ENCODE assay signal across 8 mouse cellular contexts in genomic region chr12:76709795-76710350, GRCm38 (mm10). TPM values are rescaled to one million over a fixed set of nuclear protein-coding genes. Genes with fewer than 3 reads are reported as not detected.
DNase-seq lines count a peak whose midpoint lies in the region; ATAC-seq and TF ChIP-seq lines count a peak whose summit lies in the region.

No protein-coding gene starts in this region.

- peak; percentile 77 for ATAC-seq in forebrain, embryonic 11.5 days (replicated peaks; ENCODE audit: low FRiP score)
- peak; percentile 90 for ATAC-seq in heart, embryonic 16.5 days (replicated peaks; ENCODE audit: extremely low read depth, insufficient read depth, low FRiP score)
- ATAC-seq in liver, embryonic 16.5 days (ENCODE audit: low read depth), result peak; percentile 94
- ATAC-seq in neural tube, embryonic 11.5 days (ENCODE audit: insufficient read depth, low FRiP score, low TSS enrichment), result peak; percentile 77
- ATAC-seq in stomach, embryonic 16.5 days (ENCODE audit: insufficient read depth, low FRiP score), result peak; percentile 80

- TF ChIP-seq EP300 in CH12.LX (IDR thresholded peaks at IDR 0.05; ENCODE audit: low read length), result no peak

- 0 out of 2 replicates have a peak overlapping the region, but pooled peaks have one; percentile 3 for H3K9ac ChIP-seq in CH12.LX (ENCODE audit: insufficient read depth, low read depth)
- peak overlapping the region; percentile 69 for H3K9ac ChIP-seq in forebrain, embryonic 11.5 days (ENCODE audit: low read length)
- H3K9ac ChIP-seq in heart, embryonic 16.5 days (ENCODE audit: low read length), result peak overlapping the region; percentile 89
- peak overlapping the region; percentile 98 for H3K9ac ChIP-seq in liver, embryonic 16.5 days (ENCODE audit: low read depth, low read length)
- H3K9ac ChIP-seq in neural tube, embryonic 11.5 days (ENCODE audit: low read length), result peak overlapping the region; percentile 62
- H3K9ac ChIP-seq in stomach, embryonic 16.5 days (ENCODE audit: low read length), result peak overlapping the region; percentile 71

- H3K79me2 ChIP-seq in CH12.LX (replicated peaks; ENCODE audit: control insufficient read depth, extremely low read depth, insufficient read depth, poor library complexity, severe bottlenecking), result no peaks in the 10 kb centered on the region

- H3K9me3 ChIP-seq in CH12.LX (replicated peaks; ENCODE audit: low read length), result no peaks in the 10 kb centered on the region
- no peaks in the 10 kb centered on the region for H3K9me3 ChIP-seq in forebrain, embryonic 11.5 days (ENCODE audit: control insufficient read depth, low read length)
- H3K9me3 ChIP-seq in heart, embryonic 16.5 days (replicated peaks; ENCODE audit: control insufficient read depth, low read length), result no peaks in the 10 kb centered on the region
- no peaks in the 10 kb centered on the region for H3K9me3 ChIP-seq in liver, embryonic 16.5 days (replicated peaks; ENCODE audit: control insufficient read depth, low read length)
- no peaks in the 10 kb centered on the region for H3K9me3 ChIP-seq in neural tube, embryonic 11.5 days (ENCODE audit: control insufficient read depth, low read length)
- no peaks in the 10 kb centered on the region for H3K9me3 ChIP-seq in stomach, embryonic 16.5 days (replicated peaks; ENCODE audit: control insufficient read depth, low read length)

- in situ Hi-C loops in CH12.LX (cut with MboI; ENCODE audit: low pct_ligation_motif_present, low pct_unique_long_range_greater_than_20kb, low sequenced_read_pairs), result loop anchor here (25.0 kb wide), 1 partner anchor 223 kb away; no protein-coding TSS in a partner anchor

- TF ChIP-seq RAD21 in CH12.LX (IDR thresholded peaks at IDR 0.05; ENCODE audit: low read depth, low read length), result no peak

- dilution Hi-C loops in CH12.LX (cut with MboI; ENCODE audit: extremely low pct_ligation_motif_present, extremely low pct_unique_long_range_greater_than_20kb, low sequenced_read_pairs), result no loop called here

- TF ChIP-seq POLR2A in CH12.LX (IDR thresholded peaks at IDR 0.05; ENCODE audit: low read depth, low read length), result no peak

- peaks cover 0 to 3% of the 10 kb centered on the region in 2 experiments; a peak in 1 of 4 replicates for H3K4me1 ChIP-seq in CH12.LX (ENCODE audit: control insufficient read depth in 1 of 2, insufficient read depth in 2 of 2)
- H3K4me1 ChIP-seq in forebrain, embryonic 11.5 days (replicated peaks; ENCODE audit: control insufficient read depth, insufficient read depth, low read length), result peaks cover 7% of the 10 kb centered on the region
- H3K4me1 ChIP-seq in heart, embryonic 16.5 days (ENCODE audit: control insufficient read depth, insufficient read depth, low read length), result peaks cover 19% of the 10 kb centered on the region
- H3K4me1 ChIP-seq in liver, embryonic 16.5 days (ENCODE audit: control insufficient read depth, low read depth, low read length), result peaks cover 37% of the 10 kb centered on the region
- H3K4me1 ChIP-seq in neural tube, embryonic 11.5 days (ENCODE audit: control insufficient read depth, insufficient read depth, low read length), result 0 out of 2 replicates have a peak, but pooled peaks cover 6% of the 10 kb centered on the region
- peaks cover 13% of the 10 kb centered on the region for H3K4me1 ChIP-seq in stomach, embryonic 16.5 days (ENCODE audit: control insufficient read depth, insufficient read depth, low read length)

- peak overlapping the region; percentile 82 for H3K4me2 ChIP-seq in CH12.LX (ENCODE audit: insufficient read depth, low read depth, poor library complexity, severe bottlenecking)
- H3K4me2 ChIP-seq in forebrain, embryonic 11.5 days (ENCODE audit: low read depth, low read length, severe bottlenecking), result peak overlapping the region; percentile 100
- H3K4me2 ChIP-seq in heart, embryonic 16.5 days (ENCODE audit: low read depth, low read length), result peak overlapping the region; percentile 98
- H3K4me2 ChIP-seq in liver, embryonic 16.5 days (ENCODE audit: low read depth, low read length), result peak overlapping the region; percentile 96
- peak overlapping the region; percentile 100 for H3K4me2 ChIP-seq in neural tube, embryonic 11.5 days (ENCODE audit: low read depth)
- peak overlapping the region; percentile 100 for H3K4me2 ChIP-seq in stomach, embryonic 16.5 days (ENCODE audit: low read depth, low read length)

- H3K36me3 ChIP-seq in CH12.LX (replicated peaks in 1 of 2; ENCODE audit: control insufficient read depth in 1 of 2, insufficient read depth in 1 of 2, low read length in 1 of 2), result no peaks in the 10 kb centered on the region
- H3K36me3 ChIP-seq in forebrain, embryonic 11.5 days (ENCODE audit: control insufficient read depth, insufficient read depth, low read length), result no peaks in the 10 kb centered on the region
- no peaks in the 10 kb centered on the region for H3K36me3 ChIP-seq in heart, embryonic 16.5 days (ENCODE audit: control insufficient read depth, insufficient read depth)
- H3K36me3 ChIP-seq in liver, embryonic 16.5 days (ENCODE audit: control insufficient read depth, insufficient read depth), result no peaks in the 10 kb centered on the region; the same call in 1 of the 2 replicates
- H3K36me3 ChIP-seq in neural tube, embryonic 11.5 days (ENCODE audit: control insufficient read depth, insufficient read depth, low read length), result no peaks in the 10 kb centered on the region
- H3K36me3 ChIP-seq in stomach, embryonic 16.5 days (ENCODE audit: control insufficient read depth, insufficient read depth, low read length), result no peaks in the 10 kb centered on the region

- H3K4me3 ChIP-seq in CH12.LX (replicated peaks in 1 of 3; ENCODE audit: low read depth in 2 of 3, low read length in 2 of 3, poor library complexity in 1 of 3), result peak overlapping the region; percentile 25 to 58 (median 54)
- peak overlapping the region; percentile 68 for H3K4me3 ChIP-seq in forebrain, embryonic 11.5 days (ENCODE audit: low read depth, low read length)
- H3K4me3 ChIP-seq in heart, embryonic 16.5 days (ENCODE audit: low read length), result peak overlapping the region; percentile 90
- H3K4me3 ChIP-seq in liver, embryonic 16.5 days (ENCODE audit: low read depth, low read length), result peak overlapping the region; percentile 89
- peak overlapping the region; percentile 66 for H3K4me3 ChIP-seq in neural tube, embryonic 11.5 days (ENCODE audit: low read depth, low read length)
- peak overlapping the region; percentile 69 for H3K4me3 ChIP-seq in stomach, embryonic 16.5 days (replicated peaks; ENCODE audit: low read length)

- no peak overlapping the region for H3K27ac ChIP-seq in CH12.LX (ENCODE audit: insufficient read depth, low read depth)
- H3K27ac ChIP-seq in forebrain, embryonic 11.5 days (ENCODE audit: low read depth, low read length), result no peak overlapping the region
- peak overlapping the region; percentile 97 for H3K27ac ChIP-seq in heart, embryonic 16.5 days (ENCODE audit: low read length)
- H3K27ac ChIP-seq in liver, embryonic 16.5 days (ENCODE audit: low read length), result peak overlapping the region; percentile 96
- no peak overlapping the region for H3K27ac ChIP-seq in neural tube, embryonic 11.5 days (ENCODE audit: low read depth, low read length)
- no peak overlapping the region for H3K27ac ChIP-seq in stomach, embryonic 16.5 days (ENCODE audit: low read length)

- WGBS in forebrain, embryonic 11.5 days, result 2% methylated on average over 41 of the region's 55 CpGs
- WGBS in heart, embryonic 16.5 days, result under 1% methylated on average over 51 of the region's 55 CpGs
- WGBS in liver, embryonic 16.5 days (ENCODE audit: insufficient replicate concordance), result under 1% methylated on average over 51 of the region's 55 CpGs
- WGBS in neural tube, embryonic 11.5 days, result 1% methylated on average over 51 of the region's 55 CpGs
- WGBS in stomach, embryonic 16.5 days, result under 1% methylated on average over 48 of the region's 55 CpGs

- H3K27me3 ChIP-seq in CH12.LX (replicated peaks), result peaks cover 71% of the 10 kb centered on the region
- H3K27me3 ChIP-seq in forebrain, embryonic 11.5 days (ENCODE audit: control insufficient read depth, insufficient read depth, low read length), result peaks cover 37% of the 10 kb centered on the region
- peaks cover 21% of the 10 kb centered on the region for H3K27me3 ChIP-seq in heart, embryonic 16.5 days (ENCODE audit: control insufficient read depth, insufficient read depth, low read length)
- peaks cover 10% of the 10 kb centered on the region for H3K27me3 ChIP-seq in liver, embryonic 16.5 days (ENCODE audit: control insufficient read depth, insufficient read depth, low read depth, low read length)
- peaks cover 39% of the 10 kb centered on the region for H3K27me3 ChIP-seq in neural tube, embryonic 11.5 days (ENCODE audit: control insufficient read depth, insufficient read depth, low read length)
- H3K27me3 ChIP-seq in stomach, embryonic 16.5 days (ENCODE audit: control insufficient read depth, insufficient read depth, low read length), result peaks cover 25% of the 10 kb centered on the region

- DNase-seq in CH12.LX (ENCODE audit: extremely low read depth), result peak; percentile 27
- DNase-seq in brain, embryonic 18.5 days (ENCODE audit: low read depth, low spot score), result peak; percentile 20
- peak; percentile 83 for DNase-seq in forebrain, embryonic 11.5 days (ENCODE audit: low spot score)
- peak; percentile 74 for DNase-seq in kidney, postnatal 14 days
- DNase-seq in neural tube, embryonic 11.5 days (ENCODE audit: low spot score), result peak; percentile 51

- no peak for TF ChIP-seq CTCF in CH12.LX (conservative IDR thresholded peaks at IDR 0.05 in 1 of 2, IDR thresholded peaks at IDR 0.05 in 1 of 2; ENCODE audit: low read depth in 2 of 2, low read length in 2 of 2)

RNA-seq across cellular contexts. Expression of gene Sptb, which starts 0.5 kb away (rescaled TPM):
- total RNA-seq in CH12.LX (2012; rRNA removed) (0.04 and 0.08 TPM in 2 replicates), CH12.LX (2014; rRNA removed) (0.01 and 0.03 TPM in 2 replicates)
- polyA plus RNA-seq in CH12.LX (2012; ENCODE audit: insufficient read length, low read depth), result 0.04 and 0.08 TPM in 2 replicates
- 4.8 and 5.9 TPM in 2 replicates for polyA plus RNA-seq in forebrain, embryonic 11.5 days (2014; fragmentation: Nextera tagmentation; extraction: Ambion mirVana)
- 6.0 and 7.7 TPM in 2 replicates for polyA plus RNA-seq in heart, embryonic 16.5 days (2015; fragmentation: Nextera tagmentation; extraction: Ambion mirVana)
- 66.5 and 77.6 TPM in 2 replicates for polyA plus RNA-seq in liver, embryonic 16.5 days (2015; fragmentation: Nextera tagmentation; extraction: Ambion mirVana)
- polyA plus RNA-seq in neural tube, embryonic 11.5 days (2014; fragmentation: Nextera tagmentation; extraction: Ambion mirVana), result 3.7 and 4.1 TPM in 2 replicates
- polyA plus RNA-seq in stomach, embryonic 16.5 days (2015; fragmentation: Nextera tagmentation; extraction: Ambion mirVana), result 2.9 and 4.3 TPM in 2 replicates

RNA-seq across cellular contexts. Expression of gene Churc1, which starts 55.5 kb away (rescaled TPM):
- total RNA-seq in CH12.LX (2012; rRNA removed), result 87.1 and 92.0 TPM in 2 replicates
- total RNA-seq in CH12.LX (2014; rRNA removed), result 139 and 160 TPM in 2 replicates
- polyA plus RNA-seq in CH12.LX (2012; ENCODE audit: insufficient read length, low read depth), result 48.9 and 52.0 TPM in 2 replicates
- polyA plus RNA-seq in forebrain, embryonic 11.5 days (2014; fragmentation: Nextera tagmentation; extraction: Ambion mirVana), result 88.7 and 91.3 TPM in 2 replicates
- polyA plus RNA-seq in heart, embryonic 16.5 days (2015; fragmentation: Nextera tagmentation; extraction: Ambion mirVana), result 199 and 218 TPM in 2 replicates
- polyA plus RNA-seq in liver, embryonic 16.5 days (2015; fragmentation: Nextera tagmentation; extraction: Ambion mirVana), result 67.7 and 70.1 TPM in 2 replicates
- 104 and 105 TPM in 2 replicates for polyA plus RNA-seq in neural tube, embryonic 11.5 days (2014; fragmentation: Nextera tagmentation; extraction: Ambion mirVana)
- polyA plus RNA-seq in stomach, embryonic 16.5 days (2015; fragmentation: Nextera tagmentation; extraction: Ambion mirVana), result 140 and 149 TPM in 2 replicates

RNA-seq across cellular contexts. Expression of gene Fntb, which starts 55.5 kb away (rescaled TPM):
- total RNA-seq in CH12.LX (2012; rRNA removed) (8.8 and 9.2 TPM in 2 replicates), CH12.LX (2014; rRNA removed) (4.8 and 5.6 TPM in 2 replicates)
- 19.5 and 25.3 TPM in 2 replicates for polyA plus RNA-seq in CH12.LX (2012; ENCODE audit: insufficient read length, low read depth)
- 44.7 and 47.4 TPM in 2 replicates for polyA plus RNA-seq in forebrain, embryonic 11.5 days (2014; fragmentation: Nextera tagmentation; extraction: Ambion mirVana)
- 24.4 and 26.0 TPM in 2 replicates for polyA plus RNA-seq in heart, embryonic 16.5 days (2015; fragmentation: Nextera tagmentation; extraction: Ambion mirVana)
- polyA plus RNA-seq in liver, embryonic 16.5 days (2015; fragmentation: Nextera tagmentation; extraction: Ambion mirVana), result 21.7 and 22.8 TPM in 2 replicates
- polyA plus RNA-seq in neural tube, embryonic 11.5 days (2014; fragmentation: Nextera tagmentation; extraction: Ambion mirVana), result 48.8 and 49.3 TPM in 2 replicates
- 34.4 and 37.4 TPM in 2 replicates for polyA plus RNA-seq in stomach, embryonic 16.5 days (2015; fragmentation: Nextera tagmentation; extraction: Ambion mirVana)

Comparison
In these comparisons a context has a peak if more than half of its experiments do, and no peak if none do; other contexts are left out.
1. DNase-seq: peak in every context shown above with its lines; median percentile 83 in forebrain, embryonic 11.5 days; 74 in kidney, postnatal 14 days; 51 in neural tube, embryonic 11.5 days; 27 in CH12.LX; 20 in brain, embryonic 18.5 days.
2. H3K27ac ChIP-seq: peak in heart, embryonic 16.5 days (single experiment) and liver, embryonic 16.5 days (single experiment); none in CH12.LX (single experiment), forebrain, embryonic 11.5 days (single experiment), neural tube, embryonic 11.5 days (single experiment) and stomach, embryonic 16.5 days (single experiment).
3. H3K9ac ChIP-seq: peak in every context shown above with its lines; median percentile 98 in liver, embryonic 16.5 days; 89 in heart, embryonic 16.5 days; 71 in stomach, embryonic 16.5 days; 69 in forebrain, embryonic 11.5 days; 62 in neural tube, embryonic 11.5 days; 3 in CH12.LX.
4. Peak in every context shown above with its lines, with median percentiles within 50 percentile points of each other: H3K4me2 ChIP-seq, H3K4me3 ChIP-seq and ATAC-seq.